Mouse (Mus musculus): Measurements from ENCODE around the gene Ric8a. TPM values are rescaled to one million over a fixed set of nuclear protein-coding genes. Genes with fewer than 3 reads are reported as not detected.

The Ric8a gene
- polyA plus RNA-seq, 1 experiment from 2014 or later, result 57.6 TPM

GRCm38 (mm10) chr7:140853386-140853785 lies 3.4 kb upstream of the Ric8a start:
- H3K9me3 ChIP-seq, result no peaks in the 10 kb centered on the region
- no peaks in the 10 kb centered on the region for H3K27me3 ChIP-seq (ENCODE audit: poor library complexity, severe bottlenecking)
- no peak for DNase-seq (ENCODE audit: extremely low spot score, low spot score)
- no peak overlapping the region for H3K27ac ChIP-seq
- WGBS, result 93% methylated on average over 9 of the region's 9 CpGs
- H3K4me3 ChIP-seq, result no peak overlapping the region
- peaks cover 37% of the 10 kb centered on the region for H3K36me3 ChIP-seq (replicated peaks)
- peaks cover 23% of the 10 kb centered on the region for H3K4me1 ChIP-seq

DNA sequence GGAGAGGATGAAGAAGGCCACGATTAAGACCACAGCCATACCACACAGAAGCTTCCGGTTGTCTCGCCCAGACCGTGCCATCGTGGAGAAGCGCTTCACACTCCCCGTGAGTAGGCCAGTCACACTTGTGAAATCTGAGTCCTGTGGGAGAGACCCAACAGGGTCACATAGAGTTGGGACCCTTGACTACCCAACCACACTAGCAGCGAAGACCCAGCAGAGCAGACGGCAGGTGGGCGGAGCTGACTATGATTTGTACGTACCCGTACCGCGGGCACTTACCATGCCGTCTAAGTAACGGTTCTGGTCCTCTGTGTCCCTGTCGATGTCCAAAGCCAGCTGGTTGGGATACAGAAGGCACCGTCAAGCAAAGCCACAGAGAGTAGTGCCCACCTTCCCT lies 2.3 kb upstream of the Ric8a start:
- no peak overlapping the region; the same call in 1 of the 2 replicates for H3K4me3 ChIP-seq
- 96% methylated on average over 18 of the region's 18 CpGs for WGBS
- no peak for DNase-seq (ENCODE audit: extremely low spot score, low spot score)

DNA sequence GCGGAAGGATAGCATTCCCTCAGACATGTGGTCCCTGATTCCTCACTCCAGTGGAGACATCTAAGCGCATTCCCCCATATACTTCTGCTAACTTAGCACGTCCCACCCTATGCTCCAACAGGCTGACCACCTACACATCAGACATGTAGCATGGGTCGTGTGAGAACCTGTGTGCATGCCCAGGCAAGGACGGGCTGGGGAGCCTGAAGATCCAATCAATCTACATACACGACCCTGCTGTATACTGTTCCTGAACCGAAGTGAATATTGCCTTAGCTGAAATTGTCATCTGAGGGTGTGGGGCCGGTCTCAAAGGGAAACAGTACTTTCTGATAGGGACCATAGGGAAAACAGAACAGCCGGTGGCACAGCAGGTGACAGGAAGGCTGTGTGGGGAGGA lies 1.6 kb upstream of the Ric8a start:
- 79% methylated on average over 9 of the region's 9 CpGs for WGBS

More for the DNA sequence above, 2.3 kb upstream of the Ric8a start:
- peaks cover 48% of the 10 kb centered on the region for H3K36me3 ChIP-seq (replicated peaks)
- no peaks in the 10 kb centered on the region for H3K9me3 ChIP-seq
- H3K4me1 ChIP-seq, result peaks cover 32% of the 10 kb centered on the region
- H3K27ac ChIP-seq, result no peak overlapping the region
- H3K27me3 ChIP-seq (ENCODE audit: poor library complexity, severe bottlenecking), result no peaks in the 10 kb centered on the region

GRCm38 (mm10) chr7:140855860-140856784 lies 635 bp upstream of the Ric8a start, which contains the start of gene Gm45785:
TSS of gene Gm45785 (minus strand) at chr7:140856331.
- WGBS, result 2% methylated on average over 51 of the region's 51 CpGs
- Histone ChIP-seq H3K36me3 (replicated peaks) (peaks cover 64% of the 10 kb centered on the region), H3K27ac (peak within 1 kb of the TSS; percentile 89), H3K4me3 (peak within 1 kb of the TSS; percentile 87), H3K9me3 (no peaks in the 10 kb centered on the region), H3K4me1 (peaks cover 32% of the 10 kb centered on the region), H3K27me3 (ENCODE audit: poor library complexity, severe bottlenecking) (no peaks in the 10 kb centered on the region)
- peak; percentile 92 for DNase-seq (ENCODE audit: extremely low spot score, low spot score)

More for the DNA sequence above, 1.6 kb upstream of the Ric8a start:
- Histone ChIP-seq H3K4me1 (peaks cover 32% of the 10 kb centered on the region), H3K36me3 (replicated peaks) (peaks cover 55% of the 10 kb centered on the region), H3K4me3 (peak overlapping the region; percentile 87), H3K27me3 (ENCODE audit: poor library complexity, severe bottlenecking) (no peaks in the 10 kb centered on the region), H3K27ac (peak overlapping the region; percentile 89), H3K9me3 (no peaks in the 10 kb centered on the region)
- no peak for DNase-seq (ENCODE audit: extremely low spot score, low spot score)

DNA sequence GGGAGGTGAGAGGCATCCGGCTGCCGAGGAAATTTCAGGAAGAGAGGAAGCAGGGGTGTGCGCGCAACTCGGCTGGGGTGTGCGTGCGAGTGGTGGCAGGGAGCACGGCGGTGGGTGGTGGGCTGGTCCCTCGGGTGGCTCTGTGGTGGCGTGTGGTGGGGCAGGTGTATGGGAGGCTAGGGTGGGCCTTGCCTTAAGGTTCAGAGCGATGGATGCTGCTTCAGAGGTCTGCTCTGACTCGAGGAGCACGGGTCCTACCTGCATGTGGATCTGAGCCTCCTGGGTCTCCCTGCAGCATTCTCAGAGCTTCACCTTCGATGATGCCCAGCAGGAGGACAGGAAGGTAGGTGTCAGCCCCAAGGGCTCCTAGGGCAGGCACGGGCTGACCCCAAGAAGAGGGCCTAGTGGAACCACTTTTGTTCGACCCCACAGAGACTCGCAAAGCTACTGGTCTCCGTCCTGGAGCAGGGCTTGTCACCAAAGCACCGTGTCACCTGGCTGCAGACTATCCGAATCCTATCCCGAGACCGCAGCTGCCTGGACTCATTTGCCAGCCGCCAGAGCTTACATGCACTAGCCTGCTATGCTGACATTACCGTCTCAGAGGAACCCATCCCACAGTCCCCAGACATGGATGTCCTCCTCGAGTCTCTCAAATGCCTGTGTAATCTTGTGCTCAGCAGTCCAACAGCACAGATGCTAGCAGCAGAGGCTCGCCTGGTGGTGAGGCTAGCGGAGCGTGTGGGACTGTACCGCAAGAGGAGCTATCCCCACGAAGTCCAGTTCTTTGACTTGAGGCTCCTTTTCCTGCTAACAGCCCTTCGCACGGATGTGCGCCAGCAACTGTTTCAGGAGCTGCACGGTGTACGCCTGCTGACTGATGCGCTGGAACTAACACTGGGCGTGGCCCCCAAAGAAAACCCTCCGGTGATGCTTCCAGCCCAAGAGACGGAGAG lies 1.1 kb downstream of the Ric8a start, which contains the start of gene Bet1l:
Bet1l (minus strand) TSS at position 28 of the 956 bp plus-strand sequence.
- peak within 1 kb of the TSS; percentile 87 for H3K4me3 ChIP-seq
- no peaks in the 10 kb centered on the region for H3K27me3 ChIP-seq (ENCODE audit: poor library complexity, severe bottlenecking)
- H3K36me3 ChIP-seq (replicated peaks), result peaks cover 65% of the 10 kb centered on the region
- DNase-seq (ENCODE audit: extremely low spot score, low spot score), result no peak
- 44% methylated on average over 40 of the region's 40 CpGs for WGBS
- H3K27ac ChIP-seq, result peak within 1 kb of the TSS; percentile 89
- H3K9me3 ChIP-seq, result no peaks in the 10 kb centered on the region
- peaks cover 32% of the 10 kb centered on the region for H3K4me1 ChIP-seq

- DNase-seq (ENCODE audit: extremely low spot score, low spot score), result no peak
- H3K4me1 ChIP-seq, result peaks cover 32% of the 10 kb centered on the region
- 92% methylated on average over 8 of the region's 8 CpGs for WGBS
- peaks cover 65% of the 10 kb centered on the region for H3K36me3 ChIP-seq (replicated peaks)
- no peaks in the 10 kb centered on the region for H3K9me3 ChIP-seq
- H3K4me3 ChIP-seq, result peak overlapping the region; percentile 87; the same call in 1 of the 2 replicates
- H3K27ac ChIP-seq, result no peak overlapping the region
- no peaks in the 10 kb centered on the region for H3K27me3 ChIP-seq (ENCODE audit: poor library complexity, severe bottlenecking)
These were observed 2.0 kb downstream of the Ric8a start for GRCm38 (mm10) chr7:140858746-140859145.

DNA sequence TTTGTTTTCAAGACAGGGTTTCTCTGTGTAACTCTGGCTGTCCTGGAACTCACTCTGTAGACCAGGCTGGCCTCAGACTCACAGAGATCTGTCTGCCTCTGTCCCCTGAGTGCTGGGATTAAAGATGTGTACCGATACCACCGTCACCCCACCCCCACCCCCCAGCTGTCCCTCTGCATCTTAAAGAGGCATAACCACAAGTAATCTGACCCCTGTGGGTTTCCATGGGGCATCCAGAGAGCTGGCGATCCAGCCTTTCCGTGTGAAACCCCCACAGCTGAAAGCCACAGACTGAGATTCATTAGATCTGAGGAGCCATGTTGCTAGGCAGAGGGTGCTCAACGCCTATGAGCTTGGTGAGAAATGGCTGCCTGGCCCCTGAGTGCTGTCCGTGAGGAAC lies 3.2 kb downstream of the Ric8a start:
- Histone ChIP-seq H3K27me3 (ENCODE audit: poor library complexity, severe bottlenecking) (no peaks in the 10 kb centered on the region), H3K4me1 (peaks cover 29% of the 10 kb centered on the region), H3K36me3 (replicated peaks) (peaks cover 68% of the 10 kb centered on the region), H3K27ac (no peak overlapping the region), H3K4me3 (no peak overlapping the region), H3K9me3 (no peaks in the 10 kb centered on the region)
- WGBS, result 87% methylated on average over 6 of the region's 6 CpGs
- DNase-seq (ENCODE audit: extremely low spot score, low spot score), result no peak

GRCm38 (mm10) chr7:140860728-140861127 lies 4.0 kb downstream of the Ric8a start:
- no peak for DNase-seq (ENCODE audit: extremely low spot score, low spot score)
- 91% methylated on average over 5 of the region's 5 CpGs for WGBS

DNA sequence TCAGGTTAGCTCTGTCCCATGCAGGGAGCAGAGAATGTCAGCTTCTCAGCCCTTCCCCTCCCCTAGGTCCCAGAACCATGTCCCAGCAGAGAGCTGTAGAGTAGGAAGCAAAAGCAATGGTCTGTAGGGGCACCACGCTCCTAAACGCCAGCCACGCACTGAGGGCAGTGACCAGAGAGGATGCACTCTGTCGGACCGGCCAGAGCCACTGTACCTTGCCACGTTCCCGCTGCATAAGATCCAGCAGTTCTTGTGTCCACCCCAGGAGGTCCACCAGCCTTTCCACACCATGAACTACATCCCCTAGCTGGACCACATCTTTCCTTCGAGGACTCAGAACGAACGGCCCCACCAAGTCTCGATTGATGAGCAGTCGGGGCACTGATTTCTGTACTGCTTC lies 8.0 kb downstream of the Ric8a start:
- Histone ChIP-seq H3K4me1 (no peaks in the 10 kb centered on the region), H3K9me3 (no peaks in the 10 kb centered on the region), H3K4me3 (no peak overlapping the region), H3K36me3 (replicated peaks) (peaks cover 77% of the 10 kb centered on the region), H3K27ac (no peak overlapping the region), H3K27me3 (ENCODE audit: poor library complexity, severe bottlenecking) (no peaks in the 10 kb centered on the region)
- DNase-seq (ENCODE audit: extremely low spot score, low spot score), result no peak
- 87% methylated on average over 12 of the region's 12 CpGs for WGBS

More at GRCm38 (mm10) chr7:140860728-140861127, 4.0 kb downstream of the Ric8a start:
- Histone ChIP-seq H3K36me3 (replicated peaks) (peaks cover 75% of the 10 kb centered on the region), H3K27me3 (ENCODE audit: poor library complexity, severe bottlenecking) (no peaks in the 10 kb centered on the region), H3K9me3 (no peaks in the 10 kb centered on the region), H3K4me3 (no peak overlapping the region), H3K4me1 (peaks cover 22% of the 10 kb centered on the region), H3K27ac (no peak overlapping the region)

GRCm38 (mm10) chr7:140874224-140874623 lies 17.5 kb downstream of the Ric8a start:
- peaks cover 41% of the 10 kb centered on the region for H3K36me3 ChIP-seq (replicated peaks)
- H3K4me3 ChIP-seq, result no peak overlapping the region
- 89% methylated on average over 4 of the region's 4 CpGs for WGBS
- no peak overlapping the region for H3K27ac ChIP-seq
- no peaks in the 10 kb centered on the region for H3K27me3 ChIP-seq (ENCODE audit: poor library complexity, severe bottlenecking)
- DNase-seq (ENCODE audit: extremely low spot score, low spot score), result no peak
- H3K9me3 ChIP-seq, result no peaks in the 10 kb centered on the region
- H3K4me1 ChIP-seq, result no peaks in the 10 kb centered on the region

DNA sequence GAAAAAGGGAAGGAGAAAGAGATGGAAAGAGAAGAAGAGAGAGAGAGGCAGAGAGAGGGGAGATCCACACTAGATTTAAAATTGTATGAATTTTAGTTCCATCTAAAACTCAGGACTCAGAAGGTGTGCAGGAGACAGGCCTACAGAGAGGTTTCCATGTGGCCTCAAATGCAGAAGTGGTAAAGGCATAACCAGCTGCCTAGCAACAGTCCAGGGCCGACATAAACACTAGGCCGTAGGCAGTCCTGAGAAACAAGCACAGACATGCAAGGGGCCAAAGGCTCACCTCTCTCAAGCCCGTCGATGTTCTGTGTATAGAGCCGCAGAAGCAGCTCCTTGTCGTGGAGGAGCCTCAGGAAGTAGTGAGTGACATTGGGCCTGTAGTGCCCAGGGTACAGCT lies 20.6 kb downstream of the Ric8a start:
- peaks cover 8% of the 10 kb centered on the region for H3K4me1 ChIP-seq
- H3K9me3 ChIP-seq, result no peaks in the 10 kb centered on the region
- peaks cover 36% of the 10 kb centered on the region for H3K36me3 ChIP-seq (replicated peaks)
- DNase-seq (ENCODE audit: extremely low spot score, low spot score), result no peak
- H3K27ac ChIP-seq, result no peak overlapping the region
- H3K27me3 ChIP-seq (ENCODE audit: poor library complexity, severe bottlenecking), result no peaks in the 10 kb centered on the region
- 93% methylated on average over 6 of the region's 6 CpGs for WGBS
- no peak overlapping the region for H3K4me3 ChIP-seq

DNA sequence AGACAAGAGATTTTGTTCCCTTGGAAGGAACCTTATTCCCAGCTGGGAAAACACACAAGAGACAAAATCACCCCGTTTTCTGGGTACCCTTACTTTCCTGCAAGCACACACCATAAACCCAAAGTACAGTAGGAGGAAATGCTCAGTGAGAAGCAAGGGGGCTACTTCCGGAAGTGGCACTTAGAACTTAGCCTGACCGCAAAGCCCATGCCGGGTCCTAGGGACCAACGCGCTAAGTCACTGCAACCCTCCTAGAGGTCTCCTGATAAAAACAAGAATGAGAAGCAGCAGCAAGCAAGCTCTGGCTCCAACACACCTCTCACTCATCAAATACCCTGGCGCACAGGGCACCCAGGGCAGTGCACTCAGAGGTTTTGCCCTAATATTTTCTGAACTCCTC lies 22.6 kb downstream of the Ric8a start:
- DNase-seq (ENCODE audit: extremely low spot score, low spot score), result no peak
- Histone ChIP-seq H3K36me3 (replicated peaks) (peaks cover 39% of the 10 kb centered on the region), H3K4me3 (no peak overlapping the region), H3K4me1 (peaks cover 20% of the 10 kb centered on the region), H3K27ac (no peak overlapping the region), H3K27me3 (ENCODE audit: poor library complexity, severe bottlenecking) (no peaks in the 10 kb centered on the region), H3K9me3 (no peaks in the 10 kb centered on the region)
- WGBS, result 89% methylated on average over 7 of the region's 7 CpGs

All from forebrain, embryonic 10.5 days (tissue).